Mouse (Mus musculus): ENCODE data around the gene Rc3h1. TPM values are rescaled to one million over a fixed set of nuclear protein-coding genes. Genes with fewer than 3 reads are reported as not detected.
"Not testable (repeated sequence)": the region's sequence is repeated elsewhere in the genome, so short reads cannot be mapped to it uniquely, and the experiment has no call there.

Gene Rc3h1
- polyA plus RNA-seq, 1 experiment from 2014 or later = 8.4 TPM

GRCm38 (mm10) chr1:160881378-160881777 lies 24.8 kb upstream of the Rc3h1 start:
- not testable (repeated sequence) for ATAC-seq (ENCODE audit: insufficient number of reproducible peaks, low FRiP score, low TSS enrichment, low read depth)

DNA sequence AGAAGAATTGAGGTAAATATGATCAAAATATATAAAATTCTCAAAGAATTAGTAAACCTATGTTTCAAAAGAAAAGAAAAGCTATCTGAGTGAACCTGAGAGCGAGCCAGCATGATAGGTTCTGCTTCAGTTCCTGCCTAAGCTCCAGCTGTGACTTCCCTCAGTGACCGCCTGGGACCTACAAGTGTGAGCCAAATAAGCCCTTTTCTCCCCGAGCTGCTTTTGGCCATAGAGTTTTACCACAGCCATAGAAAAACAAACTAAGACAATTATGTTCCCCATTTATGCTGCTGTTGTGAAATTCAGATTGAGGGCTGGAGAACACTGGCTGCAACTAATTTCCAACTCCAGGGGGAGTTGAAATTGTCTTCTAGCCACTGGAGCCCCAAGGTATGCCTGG lies 24.2 kb upstream of the Rc3h1 start:
- H3K9me3 ChIP-seq (ENCODE audit: control insufficient read depth, low read length) = no peaks in the 10 kb centered on the region
- H3K27me3 ChIP-seq (ENCODE audit: control insufficient read depth, insufficient read depth, low read length) = no peaks in the 10 kb centered on the region
- H3K4me2 ChIP-seq (ENCODE audit: low read depth, severe bottlenecking) = no peak overlapping the region
- H3K27ac ChIP-seq (replicated peaks; ENCODE audit: low read depth, low read length) = no peak overlapping the region
- DNase-seq (ENCODE audit: low spot score) (no peak), ATAC-seq (ENCODE audit: insufficient number of reproducible peaks, low FRiP score, low TSS enrichment, low read depth) (no peak)
- no peak overlapping the region for H3K9ac ChIP-seq (ENCODE audit: low read length)
- WGBS = 70% methylated on average over 3 of the region's 3 CpGs
- H3K4me3 ChIP-seq (ENCODE audit: low read depth, low read length) = no peak overlapping the region
- no peaks in the 10 kb centered on the region for H3K4me1 ChIP-seq (ENCODE audit: control insufficient read depth, insufficient read depth, low read length)
- H3K36me3 ChIP-seq (ENCODE audit: control insufficient read depth, insufficient read depth, low read length) = no peaks in the 10 kb centered on the region

More at GRCm38 (mm10) chr1:160881378-160881777, 24.8 kb upstream of the Rc3h1 start:
- not testable (repeated sequence) for H3K9ac ChIP-seq (ENCODE audit: low read length); H3K4me3 ChIP-seq (ENCODE audit: low read depth, low read length); H3K4me1 ChIP-seq (ENCODE audit: control insufficient read depth, insufficient read depth, low read length); H3K27ac ChIP-seq (replicated peaks; ENCODE audit: low read depth, low read length); H3K9me3 ChIP-seq (ENCODE audit: control insufficient read depth, low read length); DNase-seq (ENCODE audit: low spot score); H3K36me3 ChIP-seq (ENCODE audit: control insufficient read depth, insufficient read depth, low read length); H3K4me2 ChIP-seq (ENCODE audit: low read depth, severe bottlenecking); H3K27me3 ChIP-seq (ENCODE audit: control insufficient read depth, insufficient read depth, low read length)
- WGBS = 83% methylated on average over 1 of the region's 1 CpGs

- Histone ChIP-seq H3K36me3 (ENCODE audit: control insufficient read depth, insufficient read depth, low read length) (no peaks in the 10 kb centered on the region), H3K27me3 (ENCODE audit: control insufficient read depth, insufficient read depth, low read length) (no peaks in the 10 kb centered on the region), H3K4me3 (ENCODE audit: low read depth, low read length) (no peak overlapping the region), H3K9ac (ENCODE audit: low read length) (no peak overlapping the region), H3K4me1 (ENCODE audit: control insufficient read depth, insufficient read depth, low read length) (no peaks in the 10 kb centered on the region), H3K27ac (replicated peaks; ENCODE audit: low read depth, low read length) (no peak overlapping the region), H3K9me3 (ENCODE audit: control insufficient read depth, low read length) (no peaks in the 10 kb centered on the region), H3K4me2 (ENCODE audit: low read depth, severe bottlenecking) (no peak overlapping the region)
- 77% methylated on average over 3 of the region's 3 CpGs for whole genome bisulfite sequencing
- DNase-seq (ENCODE audit: low spot score) = no peak
- no peak for ATAC-seq (ENCODE audit: insufficient number of reproducible peaks, low FRiP score, low TSS enrichment, low read depth)
Measured at GRCm38 (mm10) chr1:160884273-160884672, 21.9 kb upstream of the Rc3h1 start.

- no peaks in the 10 kb centered on the region for H3K4me1 ChIP-seq (ENCODE audit: control insufficient read depth, insufficient read depth, low read length)
- H3K27ac ChIP-seq (replicated peaks; ENCODE audit: low read depth, low read length) = no peak overlapping the region
- ATAC-seq (ENCODE audit: insufficient number of reproducible peaks, low FRiP score, low TSS enrichment, low read depth) = no peak
- no peak overlapping the region for H3K4me2 ChIP-seq (ENCODE audit: low read depth, severe bottlenecking)
- no peak for DNase-seq (ENCODE audit: low spot score)
- H3K9me3 ChIP-seq (ENCODE audit: control insufficient read depth, low read length) = no peaks in the 10 kb centered on the region
- no peaks in the 10 kb centered on the region for H3K27me3 ChIP-seq (ENCODE audit: control insufficient read depth, insufficient read depth, low read length)
- no peak overlapping the region for H3K4me3 ChIP-seq (ENCODE audit: low read depth, low read length)
- WGBS = 67% methylated on average over 2 of the region's 2 CpGs
- no peaks in the 10 kb centered on the region for H3K36me3 ChIP-seq (ENCODE audit: control insufficient read depth, insufficient read depth, low read length)
- no peak overlapping the region for H3K9ac ChIP-seq (ENCODE audit: low read length)
Measured at GRCm38 (mm10) chr1:160884993-160885392, 21.2 kb upstream of the Rc3h1 start.

DNA sequence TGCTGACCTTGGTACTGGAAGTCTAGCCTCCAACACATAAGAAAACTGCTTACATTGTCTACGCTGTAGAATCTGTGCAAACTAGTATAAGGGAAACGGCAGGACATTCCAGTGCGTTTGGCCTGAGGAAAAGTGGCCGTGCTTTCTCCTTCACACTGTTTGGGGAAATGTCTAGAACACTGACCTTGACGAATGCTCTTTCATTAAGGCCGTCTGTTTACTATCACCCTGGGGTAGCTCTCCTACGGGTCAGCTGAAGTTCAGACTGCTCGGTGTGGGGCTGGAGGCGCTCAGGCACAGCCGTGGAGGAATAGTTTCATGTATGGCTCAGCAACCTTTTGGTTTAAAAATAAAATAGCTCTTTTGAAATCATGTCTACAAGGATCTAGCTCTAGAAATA lies 6.5 kb upstream of the Rc3h1 start:
- WGBS = 30% methylated on average over 10 of the region's 10 CpGs
- Histone ChIP-seq H3K4me1 (ENCODE audit: control insufficient read depth, insufficient read depth, low read length) (no peaks in the 10 kb centered on the region), H3K36me3 (ENCODE audit: control insufficient read depth, insufficient read depth, low read length) (no peaks in the 10 kb centered on the region), H3K27ac (replicated peaks; ENCODE audit: low read depth, low read length) (no peak overlapping the region), H3K27me3 (ENCODE audit: control insufficient read depth, insufficient read depth, low read length) (no peaks in the 10 kb centered on the region), H3K4me2 (ENCODE audit: low read depth, severe bottlenecking) (no peak overlapping the region), H3K9ac (ENCODE audit: low read length) (no peak overlapping the region), H3K9me3 (ENCODE audit: control insufficient read depth, low read length) (no peaks in the 10 kb centered on the region), H3K4me3 (ENCODE audit: low read depth, low read length) (no peak overlapping the region)
- ATAC-seq (ENCODE audit: insufficient number of reproducible peaks, low FRiP score, low TSS enrichment, low read depth) (no peak), DNase-seq (ENCODE audit: low spot score) (no peak)

GRCm38 (mm10) chr1:160904047-160904446 lies 2.2 kb upstream of the Rc3h1 start:
- Histone ChIP-seq H3K9ac (ENCODE audit: low read length) (no peak overlapping the region), H3K27me3 (ENCODE audit: control insufficient read depth, insufficient read depth, low read length) (no peaks in the 10 kb centered on the region), H3K4me3 (ENCODE audit: low read depth, low read length) (no peak overlapping the region), H3K9me3 (ENCODE audit: control insufficient read depth, low read length) (no peaks in the 10 kb centered on the region), H3K27ac (replicated peaks; ENCODE audit: low read depth, low read length) (no peak overlapping the region), H3K4me2 (ENCODE audit: low read depth, severe bottlenecking) (no peak overlapping the region), H3K4me1 (ENCODE audit: control insufficient read depth, insufficient read depth, low read length) (0 out of 2 replicates have a peak, but pooled peaks cover 2% of the 10 kb centered on the region), H3K36me3 (ENCODE audit: control insufficient read depth, insufficient read depth, low read length) (no peaks in the 10 kb centered on the region)
- 47% methylated on average over 4 of the region's 4 CpGs for WGBS
- DNase-seq (ENCODE audit: low spot score) (no peak), ATAC-seq (ENCODE audit: insufficient number of reproducible peaks, low FRiP score, low TSS enrichment, low read depth) (no peak)

DNA sequence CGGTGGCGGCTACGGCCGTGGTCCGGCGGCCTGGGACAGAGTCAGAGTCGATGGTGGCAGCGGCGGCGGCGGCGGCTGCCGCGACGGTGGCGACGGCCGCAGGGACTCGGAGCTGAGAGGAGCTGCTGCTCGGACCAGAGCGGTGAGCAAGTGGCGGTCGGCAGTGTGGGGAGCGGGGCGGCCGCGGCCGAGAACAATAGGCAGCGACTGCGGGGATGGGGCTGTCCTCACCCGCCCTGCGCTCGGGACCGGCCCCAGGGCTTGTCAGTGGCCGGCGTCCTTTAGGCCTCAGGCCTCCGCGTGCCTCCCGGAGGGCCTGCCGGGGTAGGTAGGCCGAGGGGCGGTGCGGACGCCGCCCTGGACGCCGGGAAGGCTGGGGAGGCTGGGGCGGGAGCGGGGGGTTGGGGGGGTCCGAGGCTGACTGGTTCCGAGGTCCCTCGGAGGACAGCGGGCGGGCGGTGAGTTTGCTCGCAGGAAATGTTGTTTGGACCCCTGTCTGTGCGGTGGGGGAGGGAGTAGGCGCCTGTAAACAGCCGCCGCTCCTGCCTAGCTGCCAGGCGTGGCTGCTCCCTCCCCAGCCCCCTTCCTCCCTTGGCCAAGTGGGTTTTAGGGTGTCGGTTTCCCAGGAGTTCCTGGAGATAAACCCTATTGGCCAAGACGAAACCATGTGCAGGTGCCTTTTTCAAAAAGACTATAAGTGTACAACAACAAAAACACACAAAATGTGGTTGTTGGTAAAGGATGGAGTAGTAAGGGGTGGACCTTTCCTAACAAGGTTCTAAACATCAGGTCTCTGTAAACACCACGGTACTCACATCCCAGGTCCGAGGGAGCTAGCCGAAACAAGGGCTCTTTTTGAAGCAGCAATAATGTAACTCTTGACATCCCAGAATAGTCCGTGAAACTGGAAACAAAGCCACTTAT lies 602 bp downstream of the Rc3h1 start:
- Histone ChIP-seq H3K4me2 (ENCODE audit: low read depth, severe bottlenecking) (peak overlapping the region; percentile 48), H3K9ac (ENCODE audit: low read length) (peak overlapping the region; percentile 91), H3K27me3 (ENCODE audit: control insufficient read depth, insufficient read depth, low read length) (no peaks in the 10 kb centered on the region), H3K4me1 (ENCODE audit: control insufficient read depth, insufficient read depth, low read length) (0 out of 2 replicates have a peak, but pooled peaks cover 2% of the 10 kb centered on the region), H3K9me3 (ENCODE audit: control insufficient read depth, low read length) (no peaks in the 10 kb centered on the region), H3K36me3 (ENCODE audit: control insufficient read depth, insufficient read depth, low read length) (no peaks in the 10 kb centered on the region), H3K27ac (replicated peaks; ENCODE audit: low read depth, low read length) (peak overlapping the region; percentile 75), H3K4me3 (ENCODE audit: low read depth, low read length) (peak overlapping the region; percentile 90)
- peak; percentile 67 for DNase-seq (ENCODE audit: low spot score)
- under 1% methylated on average over 67 of the region's 67 CpGs for WGBS
- peak; percentile 53 for ATAC-seq (ENCODE audit: insufficient number of reproducible peaks, low FRiP score, low TSS enrichment, low read depth)

- ATAC-seq (ENCODE audit: insufficient number of reproducible peaks, low FRiP score, low TSS enrichment, low read depth) (no peak), DNase-seq (ENCODE audit: low spot score) (no peak)
- Histone ChIP-seq H3K36me3 (ENCODE audit: control insufficient read depth, insufficient read depth, low read length) (no peaks in the 10 kb centered on the region), H3K4me1 (ENCODE audit: control insufficient read depth, insufficient read depth, low read length) (0 out of 2 replicates have a peak, but pooled peaks cover 2% of the 10 kb centered on the region), H3K4me2 (ENCODE audit: low read depth, severe bottlenecking) (no peak overlapping the region), H3K4me3 (ENCODE audit: low read depth, low read length) (no peak overlapping the region), H3K9ac (ENCODE audit: low read length) (no peak overlapping the region), H3K27ac (replicated peaks; ENCODE audit: low read depth, low read length) (no peak overlapping the region), H3K9me3 (ENCODE audit: control insufficient read depth, low read length) (no peaks in the 10 kb centered on the region), H3K27me3 (ENCODE audit: control insufficient read depth, insufficient read depth, low read length) (no peaks in the 10 kb centered on the region)
- WGBS = 86% methylated on average over 1 of the region's 1 CpGs
Measured at GRCm38 (mm10) chr1:160910176-160910575, 4.0 kb downstream of the Rc3h1 start.

All from limb, embryonic 11.5 days (tissue).